Mouse (Mus musculus) adrenal gland (tissue): ENCODE results near the gene Ybx1.

Experiments
- intact Hi-C: fragments of 180-260 bp; cut with DNase I; formaldehyde crosslinking; loops from one replicate; pipeline ENCODE4 v1.15.1; 2025

Gene Ybx1

GRCm38 (mm10) chr4:119241664-119242063, 52.7 kb downstream of the Ybx1 start:
- intact Hi-C loops, result loop anchor here (10.0 kb wide), 1 partner anchor 183 kb away; the partner anchor contains the start of genes Ppcs and Zmynd12

- intact Hi-C loops, result no loop called here
These were observed 55.2 kb downstream of the Ybx1 start for GRCm38 (mm10) chr4:119239181-119239682.

- intact Hi-C loops, result no loop called here
These were observed 55.7 kb downstream of the Ybx1 start for GRCm38 (mm10) chr4:119238661-119239060.

GRCm38 (mm10) chr4:119234348-119234747, 60.1 kb downstream of the Ybx1 start:
- intact Hi-C loops, result no loop called here

GRCm38 (mm10) chr4:119233256-119233901, 61.0 kb downstream of the Ybx1 start:
- intact Hi-C loops, result no loop called here

- intact Hi-C loops, result no loop called here
These were observed 61.8 kb downstream of the Ybx1 start, which contains the start of the genes AU022252 and P3h1 for GRCm38 (mm10) chr4:119232410-119233255. Gene AU022252 (minus strand): TSS chr4:119232712. Gene P3h1 (plus strand): TSS chr4:119232915.
